Mouse (Mus musculus): ENCODE measurements around the gene Ptger1. TPM values are rescaled to one million over a fixed set of nuclear protein-coding genes. Genes with fewer than 3 reads are reported as not detected.

Gene Ptger1
- polyA plus RNA-seq (2012; fragmentation: generic; extraction: Trizol) = 1 to 10 TPM in 1 of 2 experiments, under 1 TPM in 1; 0.22 to 6.8 TPM

GRCm38 (mm10) chr8:83665969-83666865, at the start of gene Ptger1:
Ptger1 (plus strand) TSS chr8:83666678.

GRCm38 (mm10) chr8:83652030-83652743, 14.3 kb upstream of the Ptger1 start, which contains the start of gene Gipc1:
Gipc1 (plus strand) TSS chr8:83652677.

GRCm38 (mm10) chr8:83698661-83699453, 32.4 kb downstream of the Ptger1 start, which contains the start of gene Pkn1:
Pkn1 (minus strand) TSS chr8:83699179.

GRCm38 (mm10) chr8:83715031-83715690, 48.7 kb downstream of the Ptger1 start, which contains the start of gene Ddx39:
Ddx39 (plus strand) TSS chr8:83715177.

Other genes with a start within 250 kb of the Ptger1 start
- gene Scoc, start 208.3 kb upstream of the Ptger1 start, polyA plus RNA-seq (2012; fragmentation: generic; extraction: Trizol) = 10 to 100 TPM in 1 of 2 experiments, 1 to 10 TPM in 1; 4.7 to 14.5 TPM
- gene Olfr370, start 130.9 kb upstream of the Ptger1 start, polyA plus RNA-seq (2012; fragmentation: generic; extraction: Trizol) = not detected
- gene Ndufb7, start 100.0 kb upstream of the Ptger1 start, polyA plus RNA-seq (2012; fragmentation: generic; extraction: Trizol) = 100 to 1,000 TPM; 393 to 579 TPM
- 100 to 1,000 TPM; 261 to 327 TPM for gene Tecr, start 58.7 kb upstream of the Ptger1 start, polyA plus RNA-seq (2012; fragmentation: generic; extraction: Trizol)
- 10 to 100 TPM; 21.4 to 22.5 TPM for gene Dnajb1, start 58.5 kb upstream of the Ptger1 start, polyA plus RNA-seq (2012; fragmentation: generic; extraction: Trizol)
- gene Gipc1, start 14.0 kb upstream of the Ptger1 start, polyA plus RNA-seq (2012; fragmentation: generic; extraction: Trizol) = 10 to 100 TPM; 52.6 to 79.8 TPM
- gene Pkn1, start 32.5 kb downstream of the Ptger1 start, polyA plus RNA-seq (2012; fragmentation: generic; extraction: Trizol) = 10 to 100 TPM; 27.6 to 40.0 TPM
- 100 to 1,000 TPM in 1 of 2 experiments, 10 to 100 TPM in 1; 49.1 to 133 TPM for gene Ddx39, start 48.5 kb downstream of the Ptger1 start, polyA plus RNA-seq (2012; fragmentation: generic; extraction: Trizol)
- gene Adgre5, start 74.6 kb downstream of the Ptger1 start, polyA plus RNA-seq (2012; fragmentation: generic; extraction: Trizol) = 1 to 10 TPM in 1 of 2 experiments, under 1 TPM in 1; 0.37 to 4.7 TPM
- 10 to 100 TPM in 1 of 2 experiments, 1 to 10 TPM in 1; 2.6 to 18.1 TPM for gene Adgrl1, start 233.4 kb downstream of the Ptger1 start, polyA plus RNA-seq (2012; fragmentation: generic; extraction: Trizol)

Measured in C3H10T1/2 (cell line).